Mouse (Mus musculus): ENCODE measurements around the gene Ip6k3. TPM values are rescaled to one million over a fixed set of nuclear protein-coding genes. Genes with fewer than 3 reads are reported as not detected.
A peak's percentile ranks its signal among the peaks of the same experiment; 100 is the strongest.

Gene Ip6k3
- polyA plus RNA-seq, 1 experiment from 2014 or later, result 0.46 TPM

DNA sequence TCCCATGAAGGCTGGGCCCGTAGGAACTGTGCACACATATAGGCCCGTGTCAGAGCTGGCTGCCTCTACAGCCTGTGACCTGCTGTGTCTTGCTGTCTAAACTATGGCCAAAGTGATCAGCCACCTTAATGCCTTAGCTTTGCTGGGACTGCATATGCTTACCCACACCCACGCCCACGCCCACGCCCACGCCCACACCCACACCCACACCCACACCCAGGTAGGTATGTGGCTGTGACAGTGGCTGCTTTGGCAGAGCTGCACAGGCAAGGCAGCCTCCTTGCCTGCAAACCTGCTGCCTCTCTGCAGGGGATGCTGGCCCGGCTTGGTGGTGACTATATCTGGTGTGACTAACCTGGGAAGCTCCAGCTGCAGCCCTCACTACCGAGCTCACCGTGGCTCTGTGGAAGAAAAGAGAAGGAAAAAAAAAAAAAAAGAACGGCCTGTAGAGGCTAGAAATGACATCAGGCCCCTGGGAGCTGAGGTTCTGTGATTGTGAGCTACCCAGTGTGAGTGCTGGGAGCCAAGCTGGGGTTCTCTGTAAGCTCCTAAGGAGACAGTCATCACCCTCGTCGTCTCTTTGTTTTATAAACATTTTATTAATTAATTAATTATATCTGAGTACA lies 16.2 kb upstream of the Ip6k3 start:
- no peak for DNase-seq (ENCODE audit: low spot score)

DNA sequence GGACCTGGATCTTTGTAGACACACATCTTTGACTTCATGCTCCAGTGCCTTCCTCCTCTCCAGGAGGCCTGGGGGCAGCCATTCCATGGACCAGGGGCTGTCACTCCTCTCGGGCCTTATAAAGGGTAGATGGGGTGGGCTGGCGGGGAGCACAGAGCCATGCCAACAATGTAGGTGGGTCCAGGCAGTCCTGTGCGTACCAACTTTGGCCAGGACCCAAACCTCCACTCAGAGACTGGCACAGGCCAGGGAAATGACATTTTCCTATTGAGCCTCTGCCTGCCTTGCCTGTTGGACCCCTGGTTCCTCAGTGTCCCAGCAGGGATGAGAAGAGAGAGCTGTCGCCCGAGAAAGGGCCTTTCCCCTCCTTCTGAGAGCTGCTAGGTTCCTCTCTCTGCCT lies 14.8 kb upstream of the Ip6k3 start:
- DNase-seq (ENCODE audit: low spot score), result no peak

DNA sequence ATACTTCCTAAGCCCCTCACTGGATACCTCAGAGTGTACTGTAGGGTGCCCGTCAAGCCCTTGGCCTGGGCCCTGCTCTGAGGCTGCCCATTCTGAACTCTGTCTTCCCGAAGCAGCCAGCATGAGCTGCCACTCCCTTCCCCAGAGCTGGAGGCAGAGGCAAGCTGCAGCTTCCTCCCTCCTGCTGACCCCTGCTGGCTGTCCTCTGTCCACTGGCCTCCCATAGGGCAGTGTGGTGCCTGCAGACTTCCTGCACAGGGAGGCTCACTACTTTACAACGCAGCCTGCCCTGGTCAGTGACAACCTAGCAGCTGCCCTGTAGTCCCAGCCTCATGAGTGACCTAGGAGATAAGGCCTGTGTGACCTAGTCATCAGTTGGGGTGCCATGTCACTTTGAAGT lies 14.1 kb upstream of the Ip6k3 start:
- DNase-seq (ENCODE audit: low spot score), result no peak

- peak; percentile 18 for DNase-seq (ENCODE audit: low spot score)
These were observed 12.2 kb upstream of the Ip6k3 start for GRCm38 (mm10) chr17:27179681-27180280.

- DNase-seq (ENCODE audit: low spot score), result no peak
These were observed 11.0 kb upstream of the Ip6k3 start for GRCm38 (mm10) chr17:27178427-27179177.

GRCm38 (mm10) chr17:27178019-27178418 lies 10.4 kb upstream of the Ip6k3 start:
- no peak for DNase-seq (ENCODE audit: low spot score)

GRCm38 (mm10) chr17:27176754-27177153 lies 9.2 kb upstream of the Ip6k3 start:
- DNase-seq (ENCODE audit: low spot score), result no peak

DNA sequence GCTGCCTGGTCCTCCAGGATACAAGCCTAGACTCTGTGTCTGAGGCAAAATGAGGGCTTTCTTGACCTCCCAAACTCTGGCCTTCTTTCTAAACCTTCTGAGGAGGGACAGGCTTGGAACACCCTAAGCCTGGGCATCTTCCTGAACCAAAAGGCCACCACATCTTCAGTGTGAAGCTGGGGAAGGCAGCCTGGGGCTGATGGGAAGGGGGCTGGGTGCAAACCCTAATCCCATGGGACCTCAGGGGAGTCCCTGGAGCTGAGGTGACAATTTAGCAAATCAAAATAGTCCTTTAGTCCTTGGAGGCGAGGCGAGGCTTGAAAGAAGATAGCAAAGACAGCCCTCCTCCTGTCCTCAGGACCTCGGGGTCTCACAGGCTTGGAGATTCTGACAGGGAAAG lies 8.7 kb upstream of the Ip6k3 start:
- DNase-seq (ENCODE audit: low spot score), result no peak

- DNase-seq (ENCODE audit: low spot score), result no peak
These were observed 7.7 kb upstream of the Ip6k3 start for GRCm38 (mm10) chr17:27175196-27175874.

GRCm38 (mm10) chr17:27173715-27174114 lies 6.1 kb upstream of the Ip6k3 start:
- no peak for DNase-seq (ENCODE audit: low spot score)

GRCm38 (mm10) chr17:27172459-27172858 lies 4.9 kb upstream of the Ip6k3 start:
- no peak for DNase-seq (ENCODE audit: low spot score)

- no peak for DNase-seq (ENCODE audit: low spot score)
These were observed 3.5 kb upstream of the Ip6k3 start for GRCm38 (mm10) chr17:27171121-27171520.

GRCm38 (mm10) chr17:27169952-27170695 lies 2.5 kb upstream of the Ip6k3 start:
- DNase-seq (ENCODE audit: low spot score), result no peak

- no peak for DNase-seq (ENCODE audit: low spot score)
These were observed 974 bp upstream of the Ip6k3 start for GRCm38 (mm10) chr17:27168569-27168968.

- DNase-seq (ENCODE audit: low spot score), result no peak
These were observed 694 bp downstream of the Ip6k3 start for GRCm38 (mm10) chr17:27166901-27167300.

DNA sequence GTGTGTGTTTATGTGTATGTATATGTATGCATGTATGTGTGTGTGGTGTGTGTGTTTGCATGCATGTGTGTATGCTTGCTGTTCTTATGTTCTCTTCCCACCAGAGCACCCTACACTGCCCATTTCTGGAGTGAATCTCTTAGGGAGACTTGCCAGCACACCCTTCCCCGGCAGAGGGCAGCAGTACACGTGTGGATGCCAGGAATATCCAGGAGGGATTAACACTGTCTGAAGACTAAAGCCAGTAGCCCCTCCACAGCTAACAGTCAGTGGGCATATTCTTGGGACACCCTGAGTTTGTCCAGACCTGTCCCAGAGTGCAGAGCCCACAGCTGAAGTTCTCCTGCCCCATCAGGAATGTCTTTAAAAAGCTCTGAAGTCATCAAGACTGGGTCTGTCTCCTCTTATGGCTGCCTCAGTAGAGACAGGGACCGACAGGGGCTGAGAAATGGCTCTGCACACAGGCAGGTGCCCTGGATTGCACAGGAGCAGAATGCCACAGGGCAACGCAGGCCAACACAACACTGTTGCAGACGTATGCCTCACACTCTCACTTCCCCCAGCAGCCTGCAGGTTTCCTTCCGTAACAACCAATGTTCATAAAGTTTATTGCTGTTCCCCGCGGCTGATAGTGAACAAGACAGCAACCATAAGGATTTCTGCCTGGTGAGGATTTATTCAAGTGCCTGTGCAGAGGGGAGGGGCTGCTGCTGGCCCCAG lies 2.4 kb downstream of the Ip6k3 start:
- DNase-seq (ENCODE audit: low spot score), result no peak

GRCm38 (mm10) chr17:27160905-27161304 lies 6.7 kb downstream of the Ip6k3 start:
- no peak for DNase-seq (ENCODE audit: low spot score)

- no peak for DNase-seq (ENCODE audit: low spot score)
These were observed 8.4 kb downstream of the Ip6k3 start for GRCm38 (mm10) chr17:27159169-27159568.

DNA sequence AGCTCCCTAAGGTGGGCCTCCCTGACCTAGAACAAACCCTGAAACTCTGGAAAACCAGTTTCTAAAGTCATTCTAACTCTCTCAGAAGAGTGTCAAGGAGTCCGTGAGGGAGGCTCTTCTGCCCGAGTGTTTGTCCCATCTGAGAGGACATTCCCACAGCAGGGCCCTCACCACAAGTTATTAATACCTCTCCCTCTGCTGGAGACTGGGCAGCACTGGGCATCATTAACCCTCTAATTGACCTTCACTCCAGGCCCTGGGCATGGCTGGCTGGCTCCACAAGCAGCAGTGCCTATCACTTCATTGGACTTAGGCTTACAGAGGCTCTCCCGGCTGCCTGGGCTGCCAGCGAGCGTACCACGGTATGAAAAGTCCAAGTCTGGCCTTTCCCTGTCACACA lies 9.2 kb downstream of the Ip6k3 start:
- DNase-seq (ENCODE audit: low spot score), result no peak

DNA sequence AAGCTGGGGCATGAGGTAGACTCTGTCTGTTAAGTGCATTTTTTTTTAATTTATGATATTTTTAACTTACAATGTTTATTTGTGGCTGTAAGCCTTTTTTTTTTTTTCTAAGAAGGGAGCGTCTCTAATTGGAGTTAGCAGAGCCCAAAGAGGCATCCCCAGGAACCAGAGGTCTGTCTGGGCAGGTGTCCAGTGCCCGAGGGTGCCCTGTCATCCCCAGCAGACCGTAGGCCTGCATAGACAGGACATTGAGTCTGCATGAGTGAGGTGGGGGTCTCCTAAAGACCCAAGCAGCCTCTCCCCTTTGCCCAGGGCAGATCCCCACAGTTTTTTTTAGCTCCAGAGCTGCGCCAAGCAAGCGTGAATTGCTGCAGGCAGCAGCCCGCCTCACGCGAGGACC lies 11.8 kb downstream of the Ip6k3 start:
- no peak for DNase-seq (ENCODE audit: low spot score)

- DNase-seq (ENCODE audit: low spot score), result no peak
These were observed 12.7 kb downstream of the Ip6k3 start for GRCm38 (mm10) chr17:27154881-27155280.

Measured in thymus, postnatal 0 days (tissue).